Mouse (Mus musculus) lung, postnatal 0 days (tissue): Measurements from ENCODE around the gene Tspan7.

Experiments
- CTCF ChIP-seq: IDR thresholded peaks from 2 replicates; pipeline ENCODE4 v1.5.1; 2016; ENCODE audit warnings: antibody characterized with exemption, mild to moderate bottlenecking
- EP300 ChIP-seq: IDR thresholded peaks from 2 replicates; pipeline ENCODE4 v1.6.1; 2016; ENCODE audit warnings: antibody characterized with exemption, mild to moderate bottlenecking, control low read depth

- TF ChIP-seq CTCF: no peak
- TF ChIP-seq EP300: no peak
Measured at GRCm38 (mm10) chrX:10575406-10575805, 90.4 kb downstream of the Tspan7 start.
